Mouse (Mus musculus): Measurements from ENCODE around the gene Itgad.

DNA sequence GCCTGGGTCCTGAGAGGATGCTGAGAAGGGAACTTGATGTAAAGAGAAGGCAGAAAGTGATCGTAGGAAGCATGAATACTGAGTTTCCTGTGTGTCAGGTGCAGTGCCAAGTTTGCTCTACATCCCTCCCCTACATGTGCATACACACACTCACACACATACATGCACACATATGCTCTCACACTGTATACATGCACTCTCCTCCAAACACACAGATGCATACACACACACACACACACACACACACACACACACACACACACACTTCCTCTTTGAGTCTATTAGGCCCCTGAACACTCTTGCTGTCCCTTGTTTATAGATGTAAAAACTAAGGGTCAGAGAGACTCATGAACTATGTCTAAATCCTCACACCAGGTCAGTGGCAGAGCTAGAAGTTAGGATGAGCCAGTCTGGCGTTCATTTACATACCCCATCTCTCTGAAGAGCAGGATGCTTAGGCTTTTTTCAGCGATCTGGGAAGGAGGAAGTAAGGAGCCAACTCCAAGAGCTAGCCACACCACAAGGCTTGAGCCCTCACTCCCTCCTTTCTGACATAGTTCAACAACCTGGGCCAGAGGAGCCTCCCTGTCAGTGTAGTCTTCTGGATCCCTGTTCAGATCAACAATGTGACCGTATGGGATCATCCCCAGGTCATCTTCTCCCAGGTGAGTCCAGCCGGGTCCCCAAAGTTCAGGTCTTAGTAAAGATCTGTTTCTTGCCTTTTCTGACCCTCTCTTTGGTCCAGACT, 38.8 kb upstream of the Itgad start:
- TF ChIP-seq CTCF (IDR thresholded peaks at IDR 0.05; ENCODE audit: insufficient read depth, low read length) (no peak), POLR2A (IDR thresholded peaks at IDR 0.05; ENCODE audit: borderline replicate concordance, extremely low read depth, low read depth, low read length) (no peak)
